Mouse (Mus musculus) CH12.LX (cell line): ENCODE data around the gene Mtmr12. TPM values are rescaled to one million over a fixed set of nuclear protein-coding genes. Genes with fewer than 3 reads are reported as not detected.

Source experiments
- DNase-seq: peaks from one replicate; pipeline ENCODE4 v3.0.0-alpha.2; 2013; ENCODE audit errors: extremely low read depth
- H3K27ac ChIP-seq: 2 replicates; pipeline ENCODE4 v1.5.1; 2012; ENCODE audit warnings: low read depth, mild to moderate bottlenecking, control low read depth, moderate library complexity; ENCODE audit not compliant: insufficient read depth
- H3K27me3 ChIP-seq: replicated peaks from 2 replicates; pipeline ENCODE3; 2012; ENCODE audit warnings: inconsistent platforms
- H3K36me3 ChIP-seq, 2 experiments: replicated peaks in 1 of 2; 2 replicates each; pipeline versions ENCODE3 to v1.6.1; 2012; ENCODE audit warnings: inconsistent platforms in 1 of 2, low read length in 1 of 2, mild to moderate bottlenecking in 1 of 2, mixed read lengths in 1 of 2, moderate library complexity in 1 of 2; ENCODE audit not compliant: control insufficient read depth in 1 of 2, insufficient read depth in 1 of 2
- H3K4me1 ChIP-seq, 2 experiments: 2 replicates each; pipeline ENCODE4 v1.6.1; 2012; ENCODE audit warnings: inconsistent platforms in 1 of 2, moderate library complexity in 1 of 2; ENCODE audit not compliant: insufficient read depth in 2 of 2, control insufficient read depth in 1 of 2
- H3K4me2 ChIP-seq: 2 replicates; pipeline ENCODE4 v1.6.1; 2012; ENCODE audit warnings: low read depth, mild to moderate bottlenecking, control low read depth; ENCODE audit not compliant: poor library complexity, insufficient read depth, severe bottlenecking
- H3K4me3 ChIP-seq, 3 experiments: fragments of 150-350 bp in 1 of 3; sonication (generic) in 1 of 3; replicated peaks in 1 of 3; 2 replicates each; pipeline versions ENCODE3 to v1.5.1; 2011 to 2012; ENCODE audit warnings: low read depth in 2 of 3, low read length in 2 of 3, mild to moderate bottlenecking in 2 of 3, moderate library complexity in 2 of 3, control low read depth in 1 of 3, improper control_type of control experiment in 1 of 3, inconsistent platforms in 1 of 3, mixed read lengths in 1 of 3; ENCODE audit not compliant: poor library complexity in 1 of 3
- H3K79me2 ChIP-seq: replicated peaks from 2 replicates; pipeline ENCODE4 v1.6.1; 2012; ENCODE audit warnings: mild to moderate bottlenecking, moderate library complexity; ENCODE audit not compliant: control insufficient read depth, poor library complexity, insufficient read depth, severe bottlenecking; ENCODE audit errors: extremely low read depth
- H3K9ac ChIP-seq: 2 replicates; pipeline ENCODE4 v1.6.1; 2012; ENCODE audit warnings: low read depth, mild to moderate bottlenecking, control low read depth, moderate library complexity; ENCODE audit not compliant: insufficient read depth
- H3K9me3 ChIP-seq: replicated peaks from 2 replicates; pipeline ENCODE3; 2012; ENCODE audit warnings: low read length, inconsistent platforms, mixed read lengths
- BHLHE40 ChIP-seq: IDR thresholded peaks from 2 replicates; pipeline ENCODE4 v1.6.1; 2011; ENCODE audit warnings: mild to moderate bottlenecking, low read depth, low read length, improper control_type of control experiment
- CHD2 ChIP-seq: IDR thresholded peaks from 2 replicates; pipeline ENCODE4 v1.6.1; 2011; ENCODE audit warnings: low read length, improper control_type of control experiment
- CTCF ChIP-seq, 2 experiments: IDR thresholded peaks in 1 of 2; conservative IDR thresholded peaks in 1 of 2; 2 replicates each; pipeline ENCODE4 v1.5.1; 2011 to 2012; ENCODE audit warnings: low read depth in 2 of 2, low read length in 2 of 2, improper control_type of control experiment in 1 of 2, inconsistent platforms in 1 of 2, mild to moderate bottlenecking in 1 of 2, moderate library complexity in 1 of 2
- ELF1 ChIP-seq: IDR thresholded peaks from 2 replicates; pipeline ENCODE4 v1.6.1; 2014; ENCODE audit warnings: low read depth, mild to moderate bottlenecking, inconsistent platforms, low read length, improper control_type of control experiment
- EP300 ChIP-seq: IDR thresholded peaks from 2 replicates; pipeline ENCODE4 v1.6.1; 2011; ENCODE audit warnings: low read length, improper control_type of control experiment
- GABPA ChIP-seq: IDR thresholded peaks from 2 replicates; pipeline ENCODE4 v1.6.1; 2012; ENCODE audit warnings: low read depth, low read length, improper control_type of control experiment, inconsistent platforms; ENCODE audit not compliant: insufficient replicate concordance
- IRF4 ChIP-seq: IDR thresholded peaks from 2 replicates; pipeline ENCODE4 v1.6.1; 2014; ENCODE audit warnings: low read depth, mild to moderate bottlenecking, inconsistent platforms, low read length, improper control_type of control experiment
- JUND ChIP-seq: conservative IDR thresholded peaks from 2 replicates; pipeline ENCODE4 v1.6.1; 2011; ENCODE audit warnings: low read depth, low read length, improper control_type of control experiment
- MAFK ChIP-seq: IDR thresholded peaks from 2 replicates; pipeline ENCODE4 v1.6.1; 2011; ENCODE audit warnings: low read length, improper control_type of control experiment; ENCODE audit not compliant: insufficient replicate concordance
- MAX ChIP-seq: IDR thresholded peaks from 2 replicates; pipeline ENCODE4 v1.6.1; 2011; ENCODE audit warnings: low read length, improper control_type of control experiment
- MXI1 ChIP-seq: IDR thresholded peaks from 2 replicates; pipeline ENCODE4 v1.6.1; 2011; ENCODE audit warnings: mild to moderate bottlenecking, low read depth, low read length, improper control_type of control experiment
- MYC ChIP-seq: IDR thresholded peaks from 2 replicates; pipeline ENCODE4 v1.6.1; 2011; ENCODE audit warnings: low read depth, mild to moderate bottlenecking, improper control_type of control experiment, low read length
- NELFE ChIP-seq: IDR thresholded peaks from 2 replicates; pipeline ENCODE4 v1.6.1; 2011; ENCODE audit warnings: low read depth, low read length, improper control_type of control experiment
- POLR2A ChIP-seq: IDR thresholded peaks from 2 replicates; pipeline ENCODE4 v1.6.1; 2011; ENCODE audit warnings: low read depth, mild to moderate bottlenecking, improper control_type of control experiment, low read length
- POLR2AphosphoS2 ChIP-seq: IDR thresholded peaks from 2 replicates; pipeline ENCODE4 v1.6.1; 2011; ENCODE audit warnings: low read depth, low read length, improper control_type of control experiment
- RAD21 ChIP-seq: IDR thresholded peaks from 2 replicates; pipeline ENCODE4 v1.6.1; 2011; ENCODE audit warnings: low read depth, mild to moderate bottlenecking, low read length, improper control_type of control experiment, moderate library complexity
- RCOR1 ChIP-seq: conservative IDR thresholded peaks from 2 replicates; pipeline ENCODE4 v1.6.1; 2012; ENCODE audit warnings: low read depth, mild to moderate bottlenecking, inconsistent platforms, low read length, improper control_type of control experiment
- SIN3A ChIP-seq: IDR thresholded peaks from 2 replicates; pipeline ENCODE4 v1.6.1; 2012; ENCODE audit warnings: low read length, improper control_type of control experiment, inconsistent platforms
- TBP ChIP-seq: conservative IDR thresholded peaks from 2 replicates; pipeline ENCODE4 v1.6.1; 2011; ENCODE audit warnings: low read depth, low read length, improper control_type of control experiment
- TCF12 ChIP-seq: IDR thresholded peaks from 2 replicates; pipeline ENCODE4 v1.6.1; 2014; ENCODE audit warnings: low read depth, mild to moderate bottlenecking, inconsistent platforms, low read length, improper control_type of control experiment
- UBTF ChIP-seq: IDR thresholded peaks from 2 replicates; pipeline ENCODE4 v1.6.1; 2012; ENCODE audit warnings: low read depth, mild to moderate bottlenecking, inconsistent platforms, low read length, improper control_type of control experiment, moderate library complexity
- USF2 ChIP-seq: conservative IDR thresholded peaks from 2 replicates; pipeline ENCODE4 v1.6.1; 2011; ENCODE audit warnings: low read depth, low read length, improper control_type of control experiment
- ZC3H11A ChIP-seq: IDR thresholded peaks from 2 replicates; pipeline ENCODE4 v1.6.1; 2012; ENCODE audit warnings: low read depth, mild to moderate bottlenecking, inconsistent platforms, low read length, improper control_type of control experiment
- ZKSCAN1 ChIP-seq: IDR thresholded peaks from 2 replicates; pipeline ENCODE4 v1.6.1; 2012; ENCODE audit warnings: low read depth, inconsistent platforms, low read length, improper control_type of control experiment, borderline replicate concordance
- ZNF384 ChIP-seq: IDR thresholded peaks from 2 replicates; pipeline ENCODE4 v1.6.1; 2012; ENCODE audit warnings: low read depth, low read length, improper control_type of control experiment, inconsistent platforms
- dilution Hi-C: fragments of 300-500 bp; cut with MboI; formaldehyde crosslinking; loops from 2 replicates; pipeline ENCODE4 v1.14.3; 2020; ENCODE audit warnings: low sequenced_read_pairs; ENCODE audit not compliant: extremely low pct_unique_long_range_greater_than_20kb, extremely low pct_ligation_motif_present
- in situ Hi-C: fragments of 300-500 bp; cut with MboI; formaldehyde crosslinking; loops from 3 replicates; pipeline ENCODE4 v1.14.3; 2019; ENCODE audit warnings: low sequenced_read_pairs, low pct_ligation_motif_present, low pct_unique_long_range_greater_than_20kb, mixed read lengths
- polyA plus RNA-seq: library from polyadenylated mRNA; unstranded; fragments of >175 nt; gene quantifications from 2 replicates; pipeline ENCODE4 v1.2.1, GENCODE M21; 2012; ENCODE audit warnings: low read depth; ENCODE audit not compliant: insufficient read length
- total RNA-seq, 2 experiments: library from RNA; depleted of rRNA; stranded (reverse); fragments of 300-350 nt in 1 of 2; fragments of >200 nt in 1 of 2; gene quantifications; 2 replicates each; pipeline ENCODE4 v1.2.3; 2012 to 2014

Mtmr12 gene
- total and polyA plus RNA-seq, 3 experiments, result 8.2 to 16.3 (median 12.3) TPM

- Histone ChIP-seq H3K27ac (no peak overlapping the region), H3K4me2 (no peak overlapping the region), H3K79me2 (no peaks in the 10 kb centered on the region), H3K9ac (no peak overlapping the region), H3K36me3 (no peaks in the 10 kb centered on the region), H3K4me3 (no peak overlapping the region), H3K4me1 (peaks cover 3% of the 10 kb centered on the region in 2 experiments; a peak in 1 of 4 replicates), H3K9me3 (no peaks in the 10 kb centered on the region), H3K27me3 (peaks cover 13% of the 10 kb centered on the region)
- DNase-seq, result no peak
- TF ChIP-seq TBP (no peak), ZC3H11A (no peak), RCOR1 (no peak), BHLHE40 (no peak), POLR2AphosphoS2 (no peak), TCF12 (no peak), CTCF (conservative IDR thresholded peaks at IDR 0.05 in 1 of 2, IDR thresholded peaks at IDR 0.05 in 1 of 2; ENCODE audit: low read depth in 2 of 2, low read length in 2 of 2) (no peak), POLR2A (no peak), SIN3A (no peak), ZNF384 (no peak), IRF4 (no peak), NELFE (no peak)
- dilution Hi-C loops, result no loop called here
- in situ Hi-C loops, result no loop called here
Observed at GRCm38 (mm10) chr15:12314584-12314983, 109.8 kb downstream of the Mtmr12 start.

GRCm38 (mm10) chr15:12315996-12316395 is 111.2 kb downstream of the Mtmr12 start:
- H3K27ac ChIP-seq, result no peak overlapping the region

More at GRCm38 (mm10) chr15:12315996-12316395, 111.2 kb downstream of the Mtmr12 start:
- TF ChIP-seq ZNF384, result no peak
- TF ChIP-seq RAD21, result no peak
- no peak for TF ChIP-seq GABPA
- TF ChIP-seq ELF1, result no peak
- no peak for TF ChIP-seq UBTF
- TF ChIP-seq RCOR1, result no peak
- TF ChIP-seq MXI1, result no peak
- TF ChIP-seq JUND, result no peak
- no peak for TF ChIP-seq MYC
- TF ChIP-seq TBP, result no peak
- no peak for TF ChIP-seq USF2
- no peak for TF ChIP-seq SIN3A
- TF ChIP-seq EP300, result no peak
- no peak for TF ChIP-seq ZKSCAN1
- no peak for TF ChIP-seq MAX
- TF ChIP-seq CHD2, result no peak
- no peak for TF ChIP-seq MAFK
- Histone ChIP-seq H3K4me2 (no peak overlapping the region), H3K79me2 (no peaks in the 10 kb centered on the region), H3K36me3 (no peaks in the 10 kb centered on the region), H3K9ac (no peak overlapping the region), H3K9me3 (no peaks in the 10 kb centered on the region), H3K27me3 (peaks cover 21% of the 10 kb centered on the region), H3K4me3 (no peak overlapping the region), H3K4me1 (peaks cover 3 to 6% of the 10 kb centered on the region in 2 experiments; a peak in 2 of 4 replicates)
- dilution Hi-C loops (no loop called here), in situ Hi-C loops (no loop called here)
- no peak for DNase-seq
